Mouse (Mus musculus) heart, postnatal 0 days (tissue): ENCODE data around the gene Rtn4rl1. TPM values are rescaled to one million over a fixed set of nuclear protein-coding genes. Genes with fewer than 3 reads are reported as not detected.
A peak's percentile ranks its signal among the peaks of the same experiment; 100 is the strongest.

Source experiments
- ATAC-seq: fragments of 200-750 bp; cut with Nextera tagmentation; 2 replicates; pipeline ENCODE4 v1.8.0; 2017; ENCODE audit warnings: low read depth, moderate number of reproducible peaks, moderate library complexity; ENCODE audit not compliant: insufficient read depth
- DNase-seq: peaks from one replicate; pipeline ENCODE4 v3.0.0-alpha.2; 2016; ENCODE audit warnings: low spot score
- H3K27ac ChIP-seq: fragments of 300-500 bp; sonication (generic); 2 replicates; pipeline ENCODE4 v1.5.1; 2014; ENCODE audit warnings: low read depth, mild to moderate bottlenecking
- H3K27me3 ChIP-seq: fragments of 300-500 bp; sonication (generic); 2 replicates; pipeline ENCODE4 v1.6.1; 2014; ENCODE audit warnings: low read length, mixed read lengths; ENCODE audit not compliant: control insufficient read depth, insufficient read depth
- H3K36me3 ChIP-seq: fragments of 300-500 bp; sonication (generic); replicated peaks from 2 replicates; pipeline ENCODE4 v1.6.1; 2014; ENCODE audit warnings: low read length, mixed read lengths; ENCODE audit not compliant: control insufficient read depth, insufficient read depth
- H3K4me1 ChIP-seq: fragments of 300-500 bp; sonication (generic); 2 replicates; pipeline ENCODE4 v1.6.1; 2014; ENCODE audit warnings: antibody characterized with exemption; ENCODE audit not compliant: control insufficient read depth, insufficient read depth
- H3K4me2 ChIP-seq: fragments of 300-500 bp; sonication (generic); 2 replicates; pipeline ENCODE4 v1.6.1; 2014; ENCODE audit warnings: low read depth, mild to moderate bottlenecking, low read length, moderate library complexity
- H3K4me3 ChIP-seq: fragments of 300-500 bp; sonication (generic); 2 replicates; pipeline ENCODE4 v1.5.1; 2014; ENCODE audit warnings: low read depth, low read length
- H3K9ac ChIP-seq: fragments of 300-500 bp; sonication (generic); replicated peaks from 2 replicates; pipeline ENCODE4 v1.6.1; 2014; ENCODE audit warnings: low read depth, low read length, mixed read lengths
- H3K9me3 ChIP-seq: fragments of 300-500 bp; sonication (generic); replicated peaks from 2 replicates; pipeline ENCODE4 v1.6.1; 2016; ENCODE audit warnings: low read length; ENCODE audit not compliant: control insufficient read depth
- CTCF ChIP-seq: IDR thresholded peaks from 2 replicates; pipeline ENCODE4 v1.5.1; 2016; ENCODE audit warnings: antibody characterized with exemption, control low read depth, low read depth
- EP300 ChIP-seq: IDR thresholded peaks from 2 replicates; pipeline ENCODE4 v1.6.1; 2016; ENCODE audit warnings: antibody characterized with exemption, low read depth
- WGBS: fragments of 180-500 bp; shearing (Covaris S2); extraction: QIAGEN DNeasy Blood & Tissue Kit; methylation state at CpG from one replicate; pipeline ENCODE4 v1.1.7; 2014; 5-methylcytosine and 5-hydroxymethylcytosine counted together
- polyA plus RNA-seq: library from polyadenylated mRNA; unstranded; fragments of >200 nt; fragmentation: Nextera tagmentation; extraction: Ambion mirVana; gene quantifications from 2 replicates; pipeline ENCODE4 v1.2.1, GENCODE M21; 2015
- total RNA-seq: library from RNA; depleted of rRNA; stranded (reverse); fragments of >200 nt; gene quantifications from 2 replicates; pipeline ENCODE4 v1.2.3, GENCODE M21; 2014; ENCODE audit warnings: low replicate concordance

Rtn4rl1 gene
- total and polyA plus RNA-seq, 2 experiments from 2014 or later, result 12.2 to 19.7 TPM

DNA sequence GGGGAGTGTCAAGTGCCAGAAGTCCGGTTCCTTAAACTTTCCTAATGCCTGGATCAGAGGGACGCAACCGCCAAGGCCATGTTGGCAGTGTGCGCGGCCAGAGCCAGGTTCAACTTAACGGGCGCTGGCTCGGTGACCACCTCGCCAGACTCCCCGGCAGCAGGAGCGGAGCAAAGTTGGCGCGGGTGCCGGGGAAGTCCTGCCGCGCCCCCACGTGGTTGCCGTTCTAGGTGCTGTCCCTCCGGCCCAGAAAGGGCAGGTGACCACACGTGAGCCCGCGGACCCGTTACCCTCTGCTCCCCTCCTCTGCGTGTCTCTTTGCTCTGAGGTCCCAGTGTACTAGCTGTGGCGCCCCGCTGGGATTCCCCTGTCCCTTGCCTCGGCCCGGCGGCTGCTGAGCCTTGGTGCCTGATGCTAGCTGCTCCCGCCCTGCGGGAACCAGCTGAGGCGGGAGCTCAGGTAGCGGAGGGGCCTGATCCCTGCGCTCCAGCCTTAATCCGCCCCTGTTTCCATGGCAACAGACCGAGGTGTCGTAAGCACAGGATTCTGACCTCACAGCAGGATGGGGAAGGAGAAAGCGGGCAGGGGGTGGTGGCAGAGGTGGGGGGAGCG is 1.4 kb downstream of the Rtn4rl1 start:
- no peaks in the 10 kb centered on the region for H3K9me3 ChIP-seq
- WGBS, result 4% methylated on average over 39 of the region's 39 CpGs
- H3K4me3 ChIP-seq, result peak overlapping the region; percentile 72
- ATAC-seq (no peak), DNase-seq (peak; percentile 49)
- H3K9ac ChIP-seq, result peak overlapping the region; percentile 69
- H3K36me3 ChIP-seq, result no peaks in the 10 kb centered on the region
- peaks cover 7% of the 10 kb centered on the region; the same call in 1 of the 2 replicates for H3K4me1 ChIP-seq
- peak overlapping the region; percentile 86 for H3K4me2 ChIP-seq
- no peak for TF ChIP-seq EP300
- peak; percentile 19; the same call in 1 of the 2 replicates for TF ChIP-seq CTCF
- H3K27ac ChIP-seq, result peak overlapping the region; percentile 92; the same call in 1 of the 2 replicates
- peaks cover 10% of the 10 kb centered on the region for H3K27me3 ChIP-seq

DNA sequence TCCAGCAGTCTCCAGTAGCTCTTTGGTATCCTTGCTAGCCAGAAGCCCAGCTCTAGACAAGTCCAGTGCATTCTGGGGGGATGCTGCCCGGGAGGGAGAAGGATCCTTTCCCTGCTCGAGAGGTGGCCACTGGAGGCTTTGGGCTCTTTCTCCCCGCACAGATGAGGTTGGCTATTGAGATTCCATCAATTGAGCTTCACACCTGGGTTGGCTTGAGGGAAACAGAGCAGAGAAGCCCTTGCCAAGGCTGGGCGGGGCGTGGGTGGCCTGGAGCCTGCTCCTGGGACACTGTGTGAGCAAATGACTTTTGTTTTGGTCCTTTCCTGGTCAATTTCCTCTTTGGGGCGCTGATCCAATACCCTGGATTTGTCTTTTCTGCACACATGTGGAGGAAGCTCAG is 2.5 kb downstream of the Rtn4rl1 start:
- 71% methylated on average over 6 of the region's 6 CpGs for WGBS
- Histone ChIP-seq H3K9me3 (no peaks in the 10 kb centered on the region), H3K4me3 (no peak overlapping the region), H3K36me3 (no peaks in the 10 kb centered on the region), H3K27me3 (peaks cover 10% of the 10 kb centered on the region), H3K9ac (no peak overlapping the region), H3K27ac (no peak overlapping the region), H3K4me1 (peaks cover 7% of the 10 kb centered on the region; the same call in 1 of the 2 replicates), H3K4me2 (no peak overlapping the region)
- DNase-seq (no peak), ATAC-seq (no peak)
- TF ChIP-seq EP300, result no peak
- no peak for TF ChIP-seq CTCF

DNA sequence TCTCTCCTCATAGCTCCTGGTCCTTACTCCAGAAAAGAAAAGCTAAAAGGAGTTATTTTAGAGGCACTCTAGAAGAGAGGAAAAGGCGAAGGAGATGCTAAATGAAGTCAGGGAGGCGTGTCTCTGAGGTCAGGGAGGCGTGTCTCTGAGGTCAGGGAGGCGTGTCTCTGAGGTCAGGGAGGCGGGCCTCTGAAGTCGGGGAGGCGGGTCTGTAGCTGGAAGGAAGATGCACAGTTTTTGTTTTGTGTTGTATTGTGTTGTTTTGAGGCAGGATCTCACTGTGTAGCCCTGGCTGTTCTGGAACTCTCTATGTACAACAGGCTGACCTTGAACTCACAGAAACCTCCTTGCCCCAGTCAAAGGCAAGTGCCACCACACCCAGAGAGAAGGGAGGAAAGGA is 4.4 kb downstream of the Rtn4rl1 start:
- no peaks in the 10 kb centered on the region for H3K36me3 ChIP-seq
- H3K27me3 ChIP-seq, result peaks cover 10% of the 10 kb centered on the region
- DNase-seq (no peak), ATAC-seq (no peak)
- no peaks in the 10 kb centered on the region for H3K9me3 ChIP-seq
- H3K9ac ChIP-seq, result no peak overlapping the region
- no peak overlapping the region for H3K4me2 ChIP-seq
- H3K4me3 ChIP-seq, result no peak overlapping the region
- TF ChIP-seq CTCF (no peak), EP300 (no peak)
- no peak overlapping the region for H3K27ac ChIP-seq
- 54% methylated on average over 7 of the region's 7 CpGs for WGBS
- H3K4me1 ChIP-seq, result peaks cover 15% of the 10 kb centered on the region

DNA sequence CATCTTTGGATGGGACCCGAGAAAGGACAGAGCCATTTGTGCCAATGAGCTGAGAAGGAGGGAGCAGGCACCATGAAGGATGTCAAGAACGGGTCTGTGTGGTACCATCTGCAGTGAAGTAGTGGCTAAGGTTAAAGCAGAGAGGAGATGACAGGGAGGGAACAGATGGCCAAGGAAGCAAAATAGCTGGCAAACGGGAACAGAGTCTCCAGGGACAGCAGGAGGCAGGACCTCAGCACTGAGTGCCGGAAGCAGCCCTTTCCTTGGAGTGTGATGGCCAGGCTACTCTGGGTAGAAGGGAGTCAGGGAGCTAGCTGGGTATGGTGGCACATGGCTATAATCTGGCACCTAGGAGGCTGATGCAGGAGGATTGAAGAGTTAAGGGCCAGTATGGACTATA is 5.2 kb downstream of the Rtn4rl1 start:
- H3K4me3 ChIP-seq, result no peak overlapping the region
- peaks cover 10% of the 10 kb centered on the region for H3K27me3 ChIP-seq
- TF ChIP-seq CTCF (no peak), EP300 (no peak)
- no peak overlapping the region for H3K4me2 ChIP-seq
- no peaks in the 10 kb centered on the region for H3K9me3 ChIP-seq
- DNase-seq (no peak), ATAC-seq (no peak)
- no peak overlapping the region for H3K9ac ChIP-seq
- H3K27ac ChIP-seq, result no peak overlapping the region
- H3K4me1 ChIP-seq, result peaks cover 15% of the 10 kb centered on the region
- WGBS, result 76% methylated on average over 4 of the region's 4 CpGs
- no peaks in the 10 kb centered on the region for H3K36me3 ChIP-seq

DNA sequence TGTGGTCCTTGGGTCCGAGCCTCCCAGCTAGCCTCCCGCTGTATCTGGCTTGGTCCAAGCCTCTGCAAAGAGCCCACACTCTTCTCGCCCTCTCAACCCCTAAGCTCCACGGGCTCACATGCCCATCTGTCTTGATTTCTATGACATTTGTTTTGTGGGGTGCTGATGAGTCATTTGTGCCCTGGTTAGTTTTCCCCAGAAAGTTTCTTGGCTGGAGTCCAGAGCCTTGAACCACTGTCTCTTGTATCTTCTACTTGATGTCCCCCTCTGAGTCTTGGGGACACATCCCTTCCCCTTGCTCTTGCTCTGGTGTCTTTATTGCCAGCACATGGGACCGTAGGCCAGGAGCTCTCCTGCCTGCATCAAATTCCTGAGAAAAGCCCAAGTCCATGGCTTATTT is 6.4 kb downstream of the Rtn4rl1 start:
- 76% methylated on average over 5 of the region's 5 CpGs for WGBS

DNA sequence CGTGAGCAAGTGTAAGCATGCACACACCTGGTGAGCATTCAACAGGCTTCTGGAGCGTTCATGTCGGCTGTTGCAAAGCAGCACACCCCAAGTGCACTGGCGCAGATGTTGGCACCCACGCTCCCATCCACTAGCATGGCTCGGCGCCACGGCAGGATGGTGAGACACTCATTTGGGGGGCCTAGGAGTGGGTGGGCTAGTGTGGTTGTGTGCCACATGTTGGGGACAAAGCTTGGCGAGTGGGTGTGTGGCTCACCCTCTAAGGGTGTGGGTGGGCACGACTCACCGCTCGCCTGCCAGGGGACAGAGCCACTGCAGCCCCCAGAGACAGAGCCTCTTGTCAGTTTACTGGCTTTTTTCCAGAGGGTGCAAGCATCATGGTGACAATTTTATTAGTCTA is 7.4 kb downstream of the Rtn4rl1 start:
- Histone ChIP-seq H3K4me2 (no peak overlapping the region), H3K36me3 (no peaks in the 10 kb centered on the region), H3K9me3 (no peaks in the 10 kb centered on the region), H3K4me3 (no peak overlapping the region), H3K27ac (no peak overlapping the region), H3K27me3 (no peaks in the 10 kb centered on the region), H3K4me1 (peaks cover 22% of the 10 kb centered on the region), H3K9ac (no peak overlapping the region)
- 84% methylated on average over 12 of the region's 12 CpGs for WGBS
- ATAC-seq, result no peak
- no peak for DNase-seq
- TF ChIP-seq EP300 (no peak), CTCF (no peak)

More for the DNA sequence above, 6.4 kb downstream of the Rtn4rl1 start:
- no peak overlapping the region for H3K4me2 ChIP-seq
- no peak overlapping the region for H3K4me3 ChIP-seq
- H3K9ac ChIP-seq, result no peak overlapping the region
- H3K27me3 ChIP-seq, result peaks cover 5% of the 10 kb centered on the region; the same call in 1 of the 2 replicates
- TF ChIP-seq CTCF (no peak), EP300 (no peak)
- no peaks in the 10 kb centered on the region for H3K9me3 ChIP-seq
- H3K4me1 ChIP-seq, result peaks cover 24% of the 10 kb centered on the region
- H3K36me3 ChIP-seq, result no peaks in the 10 kb centered on the region
- no peak for ATAC-seq
- H3K27ac ChIP-seq, result no peak overlapping the region
- DNase-seq, result no peak
